Mouse (Mus musculus) kidney, adult 2 months (tissue): ENCODE results near the gene Mblac1.

Source experiments
- CTCF ChIP-seq: fragments of 200-500 bp; conservative IDR thresholded peaks from 2 replicates; pipeline ENCODE4 v1.5.1; 2011; ENCODE audit warnings: low read depth, mild to moderate bottlenecking, control low read depth, low read length, moderate library complexity, mixed read lengths; ENCODE audit not compliant: insufficient read depth, insufficient read length
- POLR2A ChIP-seq: fragments of 200-500 bp; IDR thresholded peaks from one replicate; pipeline ENCODE4 v1.6.1; 2011; ENCODE audit warnings: low read depth, low read length, control low read depth

DNA sequence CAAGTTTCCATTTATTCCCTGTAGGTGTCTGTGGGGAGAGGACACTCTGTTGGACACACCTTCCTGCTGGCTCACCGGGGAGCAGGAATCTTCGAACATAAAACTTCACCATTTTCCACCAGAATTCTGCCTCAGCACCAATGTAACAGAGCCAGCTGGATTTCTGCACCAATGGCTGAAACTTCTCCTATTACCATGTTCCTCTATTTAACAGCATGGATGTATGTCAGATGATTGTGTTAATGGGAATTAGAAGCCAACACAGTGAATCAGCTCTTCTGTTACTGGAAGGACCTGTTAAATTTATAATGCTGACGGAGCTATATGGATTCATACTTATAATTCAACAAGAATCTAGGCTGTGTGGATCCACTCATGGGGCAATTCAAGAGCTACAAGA, 35.4 kb downstream of the Mblac1 start:
- TF ChIP-seq POLR2A (no peak), CTCF (no peak)
